Mouse (Mus musculus) intestine, embryonic 16.5 days (tissue): ENCODE results near the gene Itga8. TPM values are rescaled to one million over a fixed set of nuclear protein-coding genes. Genes with fewer than 3 reads are reported as not detected.

Experiments used
- ATAC-seq: fragments of 200-750 bp; cut with Nextera tagmentation; 2 replicates; pipeline ENCODE4 v1.8.0; 2017; ENCODE audit warnings: moderate TSS enrichment, moderate library complexity
- H3K27ac ChIP-seq: fragments of 300-500 bp; sonication (generic); 2 replicates; pipeline ENCODE4 v1.5.1; 2014; ENCODE audit warnings: mild to moderate bottlenecking, low read length
- H3K27me3 ChIP-seq: fragments of 300-500 bp; sonication (generic); replicated peaks from 2 replicates; pipeline ENCODE4 v1.6.1; 2014; ENCODE audit warnings: low read length, control low read depth, mixed read lengths; ENCODE audit not compliant: control insufficient read depth, insufficient read depth
- H3K36me3 ChIP-seq: fragments of 300-500 bp; sonication (generic); 2 replicates; pipeline ENCODE4 v1.6.1; 2014; ENCODE audit warnings: low read length, control low read depth; ENCODE audit not compliant: control insufficient read depth, insufficient read depth
- H3K4me1 ChIP-seq: fragments of 300-500 bp; sonication (generic); 2 replicates; pipeline ENCODE4 v1.6.1; 2014; ENCODE audit warnings: low read length, control low read depth, mixed read lengths; ENCODE audit not compliant: control insufficient read depth, insufficient read depth
- H3K4me2 ChIP-seq: fragments of 300-500 bp; sonication (generic); 2 replicates; pipeline ENCODE4 v1.6.1; 2014; ENCODE audit warnings: low read depth, low read length, control low read depth
- H3K4me3 ChIP-seq: fragments of 300-500 bp; sonication (generic); 2 replicates; pipeline ENCODE4 v1.5.1; 2014; ENCODE audit warnings: mild to moderate bottlenecking, low read length
- H3K9ac ChIP-seq: fragments of 300-500 bp; sonication (generic); 2 replicates; pipeline ENCODE4 v1.6.1; 2014; ENCODE audit warnings: low read depth, low read length
- H3K9me3 ChIP-seq: fragments of 300-500 bp; sonication (generic); 2 replicates; pipeline ENCODE4 v1.6.1; 2016; ENCODE audit warnings: low read length, control low read depth; ENCODE audit not compliant: control insufficient read depth
- WGBS: fragments of 180-500 bp; shearing (Covaris S2); extraction: QIAGEN DNeasy Blood & Tissue Kit; methylation state at CpG from one replicate; pipeline ENCODE4 v1.1.7; 2014; 5-methylcytosine and 5-hydroxymethylcytosine counted together
- polyA plus RNA-seq: library from polyadenylated mRNA; unstranded; fragments of >200 nt; fragmentation: Nextera tagmentation; extraction: Ambion mirVana; gene quantifications from 2 replicates; pipeline ENCODE4 v1.2.1, GENCODE M21; 2015

The Itga8 gene
- polyA plus RNA-seq, 1 experiment from 2014 or later, result 9.2 TPM

DNA sequence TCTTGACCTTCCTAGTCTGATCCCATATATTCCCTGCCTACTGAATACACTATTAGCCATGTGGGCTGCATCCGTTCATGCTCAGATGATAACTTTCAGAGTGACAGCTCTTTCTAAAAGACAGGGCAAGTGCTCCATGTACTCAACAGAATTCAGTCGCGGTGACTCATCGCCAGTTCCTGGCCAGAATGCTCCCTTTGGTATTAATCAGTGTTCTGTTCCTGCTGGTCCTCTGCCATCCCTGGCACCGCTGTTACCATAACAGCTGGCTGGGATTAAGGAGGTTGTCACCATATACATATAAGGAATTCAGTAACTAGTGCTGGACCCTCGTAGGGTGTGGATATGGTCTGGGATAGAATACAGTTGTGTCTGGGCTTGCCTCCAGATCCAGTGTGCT is 23.7 kb upstream of the Itga8 start:
- no peaks in the 10 kb centered on the region for H3K27me3 ChIP-seq
- ATAC-seq, result peak; percentile 67
- WGBS, result 53% methylated on average over 6 of the region's 6 CpGs
- no peaks in the 10 kb centered on the region for H3K9me3 ChIP-seq
- H3K9ac ChIP-seq, result no peak overlapping the region
- H3K4me3 ChIP-seq, result no peak overlapping the region
- H3K36me3 ChIP-seq, result no peaks in the 10 kb centered on the region
- no peak overlapping the region for H3K27ac ChIP-seq
- peaks cover 4% of the 10 kb centered on the region for H3K4me1 ChIP-seq
- H3K4me2 ChIP-seq, result no peak overlapping the region

DNA sequence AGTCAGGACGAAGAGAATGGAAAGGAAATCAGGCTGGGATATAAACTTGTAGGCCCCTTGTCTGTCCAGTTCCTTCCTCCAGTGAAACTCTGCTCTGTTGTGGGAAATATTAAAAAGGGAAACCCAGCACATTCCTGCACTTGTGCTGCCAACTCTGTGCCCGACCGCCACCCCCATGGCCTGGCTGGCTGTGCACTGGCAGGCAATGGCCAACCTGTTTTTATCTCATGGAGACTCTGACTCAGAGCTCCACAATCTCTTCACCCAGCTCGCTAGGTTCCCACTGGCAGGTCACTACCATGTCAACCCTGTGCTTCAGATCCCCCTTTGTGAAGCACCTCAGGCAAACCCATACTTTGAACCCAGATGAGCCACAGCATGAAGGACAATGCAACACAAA is 19.2 kb upstream of the Itga8 start:
- Histone ChIP-seq H3K36me3 (no peaks in the 10 kb centered on the region), H3K27me3 (no peaks in the 10 kb centered on the region), H3K4me1 (0 out of 2 replicates have a peak, but pooled peaks cover 4% of the 10 kb centered on the region), H3K4me3 (no peak overlapping the region), H3K4me2 (no peak overlapping the region), H3K27ac (no peak overlapping the region), H3K9ac (no peak overlapping the region), H3K9me3 (no peaks in the 10 kb centered on the region)
- WGBS, result 85% methylated on average over 4 of the region's 4 CpGs
- no peak for ATAC-seq

GRCm38 (mm10) chr2:12318715-12319114 is 17.0 kb upstream of the Itga8 start:
- Histone ChIP-seq H3K27ac (no peak overlapping the region), H3K4me2 (no peak overlapping the region), H3K36me3 (no peaks in the 10 kb centered on the region), H3K9ac (no peak overlapping the region), H3K4me1 (0 out of 2 replicates have a peak, but pooled peaks cover 4% of the 10 kb centered on the region), H3K4me3 (no peak overlapping the region), H3K27me3 (no peaks in the 10 kb centered on the region), H3K9me3 (no peaks in the 10 kb centered on the region)
- WGBS, result 95% methylated on average over 3 of the region's 3 CpGs
- ATAC-seq, result no peak

GRCm38 (mm10) chr2:12318036-12318435 is 16.3 kb upstream of the Itga8 start:
- Histone ChIP-seq H3K36me3 (no peaks in the 10 kb centered on the region), H3K27ac (no peak overlapping the region), H3K4me2 (no peak overlapping the region), H3K9ac (no peak overlapping the region), H3K4me3 (no peak overlapping the region), H3K27me3 (no peaks in the 10 kb centered on the region), H3K9me3 (no peaks in the 10 kb centered on the region), H3K4me1 (0 out of 2 replicates have a peak, but pooled peaks cover 4% of the 10 kb centered on the region)
- ATAC-seq, result no peak
- 72% methylated on average over 4 of the region's 4 CpGs for WGBS

DNA sequence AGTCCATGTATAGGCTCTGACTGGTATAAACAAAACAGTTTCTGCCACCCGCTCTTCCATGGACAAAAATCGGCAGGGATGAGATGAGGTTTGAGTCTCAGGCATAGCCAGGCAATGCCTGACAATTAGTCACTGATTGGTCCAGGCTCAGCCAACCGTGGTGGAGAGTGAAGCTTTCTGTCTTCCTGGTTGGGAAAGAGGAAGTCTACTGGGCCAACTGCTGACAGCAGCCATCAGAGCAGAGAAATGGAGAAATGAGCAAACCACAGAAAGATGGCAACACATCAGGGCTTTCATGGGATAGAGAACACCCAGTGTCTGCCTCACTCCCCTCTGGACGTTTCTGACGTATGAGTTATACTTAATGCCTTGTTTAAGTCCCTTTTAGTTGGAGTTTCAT is 15.6 kb upstream of the Itga8 start:
- H3K27ac ChIP-seq, result no peak overlapping the region
- no peaks in the 10 kb centered on the region for H3K27me3 ChIP-seq
- no peak overlapping the region for H3K4me3 ChIP-seq
- ATAC-seq, result no peak
- 74% methylated on average over 5 of the region's 5 CpGs for WGBS
- H3K9ac ChIP-seq, result no peak overlapping the region
- no peaks in the 10 kb centered on the region for H3K36me3 ChIP-seq
- no peaks in the 10 kb centered on the region for H3K9me3 ChIP-seq
- no peak overlapping the region for H3K4me2 ChIP-seq
- H3K4me1 ChIP-seq, result 0 out of 2 replicates have a peak, but pooled peaks cover 4% of the 10 kb centered on the region

DNA sequence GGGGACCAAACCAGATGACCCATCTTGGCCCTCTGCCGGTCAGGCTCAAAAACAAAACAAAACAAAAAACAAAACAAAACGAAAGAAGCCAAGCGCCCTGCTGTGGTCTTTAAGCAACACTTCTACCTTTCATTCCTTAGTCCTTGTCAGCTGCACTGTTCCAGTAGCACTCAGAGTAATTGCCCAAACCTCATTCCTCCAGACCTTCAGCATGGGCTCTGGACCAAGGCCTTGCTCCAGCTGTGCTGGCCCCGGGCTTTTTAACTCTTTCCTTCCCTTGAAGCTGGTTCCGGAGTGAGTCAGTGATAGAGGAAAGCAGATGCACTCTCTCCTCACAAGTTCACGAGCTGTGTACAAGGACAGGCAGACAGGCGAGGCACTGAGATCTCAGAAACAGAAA is 14.6 kb upstream of the Itga8 start:
- Histone ChIP-seq H3K4me1 (0 out of 2 replicates have a peak, but pooled peaks cover 4% of the 10 kb centered on the region), H3K27ac (no peak overlapping the region), H3K36me3 (no peaks in the 10 kb centered on the region), H3K27me3 (no peaks in the 10 kb centered on the region), H3K9ac (no peak overlapping the region), H3K9me3 (no peaks in the 10 kb centered on the region), H3K4me2 (no peak overlapping the region), H3K4me3 (no peak overlapping the region)
- ATAC-seq, result peak; percentile 42; the same call in 1 of the 2 replicates
- WGBS, result 33% methylated on average over 7 of the region's 7 CpGs

- 75% methylated on average over 6 of the region's 6 CpGs for WGBS
- H3K9ac ChIP-seq, result no peak overlapping the region
- H3K4me2 ChIP-seq, result no peak overlapping the region
- H3K4me3 ChIP-seq, result no peak overlapping the region
- no peak for ATAC-seq
- no peaks in the 10 kb centered on the region for H3K9me3 ChIP-seq
- H3K4me1 ChIP-seq, result 0 out of 2 replicates have a peak, but pooled peaks cover 4% of the 10 kb centered on the region
- H3K27me3 ChIP-seq, result no peaks in the 10 kb centered on the region
- H3K36me3 ChIP-seq, result no peaks in the 10 kb centered on the region
- H3K27ac ChIP-seq, result no peak overlapping the region
These were observed 12.3 kb upstream of the Itga8 start for GRCm38 (mm10) chr2:12314028-12314427.

DNA sequence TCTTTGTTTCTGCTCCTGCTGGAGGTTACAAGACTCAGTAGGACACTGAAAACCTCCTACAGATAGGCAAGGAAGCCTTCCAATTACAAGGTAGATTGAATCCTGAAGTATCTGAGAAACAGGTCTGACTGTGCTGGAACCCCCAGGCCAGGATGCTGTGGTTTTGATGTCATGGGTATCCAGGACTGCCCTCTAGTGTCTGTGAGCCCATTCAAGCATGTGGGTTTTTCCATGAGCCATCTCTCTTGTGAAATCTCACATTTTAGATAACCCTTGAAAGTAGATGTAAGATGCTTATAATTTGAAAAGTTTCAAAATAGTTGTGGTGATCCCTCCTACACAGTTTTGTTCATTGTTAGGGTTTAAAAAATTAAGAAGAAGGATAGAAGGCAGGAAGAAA is 6.7 kb upstream of the Itga8 start:
- Histone ChIP-seq H3K4me1 (no peaks in the 10 kb centered on the region; the same call in 1 of the 2 replicates), H3K36me3 (no peaks in the 10 kb centered on the region)
- ATAC-seq, result no peak

DNA sequence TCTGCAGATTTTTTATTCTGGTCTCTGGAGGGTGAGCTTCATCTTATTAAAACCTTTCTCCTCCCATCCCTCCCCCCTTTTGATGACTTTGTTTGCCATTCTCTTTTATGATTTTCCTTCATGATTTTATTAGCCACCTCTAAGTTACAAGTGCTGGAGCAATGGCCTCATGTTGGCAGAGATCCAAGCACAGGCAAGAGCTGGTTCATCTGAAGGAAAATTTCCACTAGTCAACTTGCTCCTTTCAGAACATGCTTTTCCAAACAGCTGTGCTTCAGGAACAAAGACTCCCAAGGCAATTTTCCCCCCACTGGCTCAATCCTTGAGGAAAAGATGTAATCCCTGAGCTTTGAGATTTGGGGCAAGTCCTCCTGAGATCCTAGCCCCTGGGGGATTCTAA is 5.6 kb upstream of the Itga8 start:
- no peaks in the 10 kb centered on the region for H3K36me3 ChIP-seq
- no peak overlapping the region for H3K27ac ChIP-seq
- no peaks in the 10 kb centered on the region for H3K9me3 ChIP-seq
- ATAC-seq, result peak; percentile 23; the same call in 1 of the 2 replicates
- H3K9ac ChIP-seq, result no peak overlapping the region
- H3K4me2 ChIP-seq, result no peak overlapping the region
- H3K27me3 ChIP-seq, result no peaks in the 10 kb centered on the region
- no peaks in the 10 kb centered on the region; the same call in 1 of the 2 replicates for H3K4me1 ChIP-seq
- no peak overlapping the region for H3K4me3 ChIP-seq

More for the DNA sequence above, 6.7 kb upstream of the Itga8 start:
- H3K9ac ChIP-seq, result no peak overlapping the region
- no peak overlapping the region for H3K27ac ChIP-seq
- no peak overlapping the region for H3K4me3 ChIP-seq
- no peaks in the 10 kb centered on the region for H3K27me3 ChIP-seq
- H3K9me3 ChIP-seq, result no peaks in the 10 kb centered on the region
- H3K4me2 ChIP-seq, result no peak overlapping the region

- ATAC-seq, result peak; percentile 49
- 59% methylated on average over 9 of the region's 9 CpGs for WGBS
These were observed 3.4 kb upstream of the Itga8 start for GRCm38 (mm10) chr2:12305064-12305650.

More at GRCm38 (mm10) chr2:12305064-12305650, 3.4 kb upstream of the Itga8 start:
- Histone ChIP-seq H3K36me3 (no peaks in the 10 kb centered on the region), H3K27me3 (peaks cover 4% of the 10 kb centered on the region; the same call in 1 of the 2 replicates), H3K4me2 (no peak overlapping the region), H3K4me1 (peaks cover 3% of the 10 kb centered on the region; the same call in 1 of the 2 replicates), H3K9me3 (no peaks in the 10 kb centered on the region), H3K9ac (no peak overlapping the region), H3K27ac (no peak overlapping the region), H3K4me3 (no peak overlapping the region)
